Mouse (Mus musculus): Measurements from ENCODE around the gene Ulk4.

Ulk4 gene

GRCm38 (mm10) chr9:120964224-120964623, 312.8 kb downstream of the Ulk4 start:
- TF ChIP-seq NANOG (IDR thresholded peaks at IDR 0.05; ENCODE audit: borderline replicate concordance, low read length) (no peak), CTCF (conservative IDR thresholded peaks at IDR 0.05; ENCODE audit: low read length) (no peak), POU5F1 (IDR thresholded peaks at IDR 0.05; ENCODE audit: borderline replicate concordance, low read length) (no peak)
- Histone ChIP-seq H3K9me3 (ENCODE audit: low read length) (no peaks in the 10 kb centered on the region), H3K4me1 (replicated peaks; ENCODE audit: low read depth, low read length) (peaks cover 80% of the 10 kb centered on the region), H3K36me3 (ENCODE audit: insufficient read depth, low read length) (peaks cover 98% of the 10 kb centered on the region), H3K27me3 (ENCODE audit: insufficient read depth, low read length) (no peaks in the 10 kb centered on the region), H3K4me3 (replicated peaks; ENCODE audit: low read length) (no peak overlapping the region)

- no peak for TF ChIP-seq NANOG (IDR thresholded peaks at IDR 0.05; ENCODE audit: borderline replicate concordance, low read length)
- TF ChIP-seq POU5F1 (IDR thresholded peaks at IDR 0.05; ENCODE audit: borderline replicate concordance, low read length): no peak
- TF ChIP-seq CTCF (conservative IDR thresholded peaks at IDR 0.05; ENCODE audit: low read length): no peak
- H3K27me3 ChIP-seq (ENCODE audit: insufficient read depth, low read length): no peaks in the 10 kb centered on the region
- no peak overlapping the region for H3K4me3 ChIP-seq (replicated peaks; ENCODE audit: low read length)
These were observed 313.3 kb downstream of the Ulk4 start for GRCm38 (mm10) chr9:120963720-120964119.

DNA sequence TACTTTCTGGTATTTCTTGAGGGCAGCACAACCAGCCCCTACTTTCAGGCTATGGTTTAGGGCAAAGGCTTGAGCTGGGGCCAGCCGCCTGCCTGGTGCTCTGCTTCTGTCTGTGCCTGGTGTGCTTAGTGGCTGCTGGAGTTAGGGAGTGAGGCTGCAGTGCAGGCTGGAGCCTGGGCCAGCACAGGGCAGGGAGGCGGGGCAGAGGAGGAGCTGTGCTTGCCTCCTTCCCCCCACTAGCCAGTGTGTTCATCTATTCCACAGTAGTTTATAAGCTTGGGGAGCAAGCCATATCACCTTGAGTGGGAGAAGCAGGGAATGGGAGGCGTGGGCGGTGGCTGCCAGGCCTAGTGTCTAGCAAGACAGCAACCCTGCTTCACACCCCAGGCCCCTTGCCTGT, 313.9 kb downstream of the Ulk4 start:
- Histone ChIP-seq H3K4me3 (replicated peaks; ENCODE audit: low read length) (0 out of 2 replicates have a peak overlapping the region, but pooled peaks have one; percentile 20), H3K9me3 (ENCODE audit: low read length) (no peaks in the 10 kb centered on the region), H3K36me3 (ENCODE audit: insufficient read depth, low read length) (peaks cover 98% of the 10 kb centered on the region), H3K4me1 (replicated peaks; ENCODE audit: low read depth, low read length) (peaks cover 89% of the 10 kb centered on the region), H3K27me3 (ENCODE audit: insufficient read depth, low read length) (no peaks in the 10 kb centered on the region)
- TF ChIP-seq POU5F1 (IDR thresholded peaks at IDR 0.05; ENCODE audit: borderline replicate concordance, low read length): no peak
- no peak for TF ChIP-seq CTCF (conservative IDR thresholded peaks at IDR 0.05; ENCODE audit: low read length)
- no peak for TF ChIP-seq NANOG (IDR thresholded peaks at IDR 0.05; ENCODE audit: borderline replicate concordance, low read length)

More at GRCm38 (mm10) chr9:120963720-120964119, 313.3 kb downstream of the Ulk4 start:
- H3K9me3 ChIP-seq (ENCODE audit: low read length): no peaks in the 10 kb centered on the region
- peaks cover 98% of the 10 kb centered on the region for H3K36me3 ChIP-seq (ENCODE audit: insufficient read depth, low read length)
- peaks cover 85% of the 10 kb centered on the region for H3K4me1 ChIP-seq (replicated peaks; ENCODE audit: low read depth, low read length)

DNA sequence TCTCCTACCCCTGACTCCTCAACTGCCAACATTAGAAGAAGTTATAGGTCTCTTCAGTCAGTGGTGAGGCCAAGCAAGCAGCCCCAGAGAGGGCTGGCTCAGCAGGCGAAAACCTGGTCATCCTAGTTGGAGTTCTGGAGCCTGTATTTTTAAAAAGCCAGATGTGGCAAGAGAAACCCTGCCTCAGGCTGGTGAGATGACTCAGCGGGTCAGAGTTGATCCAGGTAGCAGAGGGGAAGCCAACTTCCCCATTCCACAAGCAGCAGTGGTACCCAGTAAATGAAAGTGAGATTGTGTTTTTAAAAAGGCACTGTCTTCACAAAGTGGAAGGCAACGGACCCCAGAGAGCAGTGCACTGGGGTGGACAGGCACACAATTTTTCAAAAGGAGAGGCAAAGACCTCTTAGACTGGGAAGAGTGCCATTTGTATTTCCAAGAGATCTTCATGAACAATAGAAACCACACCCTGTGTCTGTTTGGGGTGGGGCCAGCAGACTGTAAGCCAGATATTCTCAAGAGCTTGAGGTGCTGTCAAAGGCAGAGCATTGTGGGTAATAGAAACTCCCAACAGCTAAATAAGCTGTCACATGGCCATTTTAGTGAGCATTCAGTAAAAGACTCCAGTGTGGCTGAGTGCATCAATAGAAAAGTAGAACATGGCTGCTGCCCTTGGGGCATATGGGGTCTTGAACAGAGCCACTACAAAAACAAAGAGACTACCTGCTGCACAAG, 314.9 kb downstream of the Ulk4 start:
- H3K4me3 ChIP-seq (replicated peaks; ENCODE audit: low read length): peak overlapping the region; percentile 13; the same call in 1 of the 2 replicates
- H3K27me3 ChIP-seq (ENCODE audit: insufficient read depth, low read length): no peaks in the 10 kb centered on the region
- peaks cover 86% of the 10 kb centered on the region for H3K4me1 ChIP-seq (replicated peaks; ENCODE audit: low read depth, low read length)
- H3K36me3 ChIP-seq (ENCODE audit: insufficient read depth, low read length): peaks cover 100% of the 10 kb centered on the region
- no peaks in the 10 kb centered on the region for H3K9me3 ChIP-seq (ENCODE audit: low read length)
- TF ChIP-seq POU5F1 (IDR thresholded peaks at IDR 0.05; ENCODE audit: borderline replicate concordance, low read length) (no peak), CTCF (conservative IDR thresholded peaks at IDR 0.05; ENCODE audit: low read length) (no peak), NANOG (IDR thresholded peaks at IDR 0.05; ENCODE audit: borderline replicate concordance, low read length) (no peak)

DNA sequence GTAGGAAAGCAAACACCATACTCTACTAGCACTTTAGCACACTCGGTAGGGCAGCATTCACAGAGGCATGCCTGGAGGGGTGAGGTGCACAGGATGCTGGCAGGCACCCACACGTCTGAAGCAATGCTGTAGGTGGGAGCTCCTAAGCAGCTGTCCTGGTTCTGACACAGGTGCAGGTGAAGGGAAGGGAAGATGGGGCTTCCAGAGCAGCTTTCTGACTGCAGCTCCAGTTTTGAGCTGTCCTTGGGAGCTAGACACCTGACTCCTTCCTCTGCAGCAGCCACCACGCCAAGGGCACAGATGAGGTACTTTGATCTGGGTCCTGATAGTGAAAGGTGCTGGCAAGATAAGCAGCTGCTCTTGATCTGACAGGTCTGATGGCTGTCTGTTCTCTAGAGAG, 315.5 kb downstream of the Ulk4 start:
- Histone ChIP-seq H3K27me3 (ENCODE audit: insufficient read depth, low read length) (no peaks in the 10 kb centered on the region), H3K9me3 (ENCODE audit: low read length) (no peaks in the 10 kb centered on the region), H3K4me1 (replicated peaks; ENCODE audit: low read depth, low read length) (peaks cover 91% of the 10 kb centered on the region), H3K36me3 (ENCODE audit: insufficient read depth, low read length) (peaks cover 100% of the 10 kb centered on the region), H3K4me3 (replicated peaks; ENCODE audit: low read length) (0 out of 2 replicates have a peak overlapping the region, but pooled peaks have one; percentile 13)
- TF ChIP-seq CTCF (conservative IDR thresholded peaks at IDR 0.05; ENCODE audit: low read length) (no peak), POU5F1 (IDR thresholded peaks at IDR 0.05; ENCODE audit: borderline replicate concordance, low read length) (no peak), NANOG (IDR thresholded peaks at IDR 0.05; ENCODE audit: borderline replicate concordance, low read length) (no peak)

GRCm38 (mm10) chr9:120960611-120961010, 316.4 kb downstream of the Ulk4 start:
- Histone ChIP-seq H3K4me1 (replicated peaks; ENCODE audit: low read depth, low read length) (peaks cover 87% of the 10 kb centered on the region), H3K27me3 (ENCODE audit: insufficient read depth, low read length) (no peaks in the 10 kb centered on the region), H3K4me3 (replicated peaks; ENCODE audit: low read length) (no peak overlapping the region), H3K9me3 (ENCODE audit: low read length) (no peaks in the 10 kb centered on the region), H3K36me3 (ENCODE audit: insufficient read depth, low read length) (peaks cover 100% of the 10 kb centered on the region)
- TF ChIP-seq NANOG (IDR thresholded peaks at IDR 0.05; ENCODE audit: borderline replicate concordance, low read length) (no peak), POU5F1 (IDR thresholded peaks at IDR 0.05; ENCODE audit: borderline replicate concordance, low read length) (no peak), CTCF (conservative IDR thresholded peaks at IDR 0.05; ENCODE audit: low read length) (no peak)

DNA sequence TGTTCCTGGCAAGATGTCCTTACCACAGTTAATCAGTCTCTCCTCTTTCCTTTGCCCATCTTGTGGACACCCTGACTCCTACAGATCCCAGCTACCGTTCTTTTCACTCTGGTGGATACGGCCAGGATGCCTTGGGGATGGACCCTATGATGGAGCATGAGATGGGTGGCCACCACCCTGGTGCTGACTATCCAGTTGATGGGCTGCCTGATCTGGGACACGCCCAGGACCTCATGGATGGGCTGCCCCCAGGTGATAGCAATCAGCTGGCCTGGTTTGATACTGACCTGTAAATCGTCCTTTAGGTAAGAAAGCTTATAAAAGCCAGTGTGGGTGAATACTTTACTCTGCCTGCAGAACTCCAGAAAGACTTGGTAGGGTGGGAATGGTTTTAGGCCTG, 317.8 kb downstream of the Ulk4 start:
- TF ChIP-seq CTCF (conservative IDR thresholded peaks at IDR 0.05; ENCODE audit: low read length) (no peak), NANOG (IDR thresholded peaks at IDR 0.05; ENCODE audit: borderline replicate concordance, low read length) (no peak), POU5F1 (IDR thresholded peaks at IDR 0.05; ENCODE audit: borderline replicate concordance, low read length) (no peak)
- H3K36me3 ChIP-seq (ENCODE audit: insufficient read depth, low read length): peaks cover 100% of the 10 kb centered on the region
- peaks cover 76% of the 10 kb centered on the region for H3K4me1 ChIP-seq (replicated peaks; ENCODE audit: low read depth, low read length)
- H3K4me3 ChIP-seq (replicated peaks; ENCODE audit: low read length): no peak overlapping the region
- no peaks in the 10 kb centered on the region for H3K9me3 ChIP-seq (ENCODE audit: low read length)
- no peaks in the 10 kb centered on the region for H3K27me3 ChIP-seq (ENCODE audit: insufficient read depth, low read length)

DNA sequence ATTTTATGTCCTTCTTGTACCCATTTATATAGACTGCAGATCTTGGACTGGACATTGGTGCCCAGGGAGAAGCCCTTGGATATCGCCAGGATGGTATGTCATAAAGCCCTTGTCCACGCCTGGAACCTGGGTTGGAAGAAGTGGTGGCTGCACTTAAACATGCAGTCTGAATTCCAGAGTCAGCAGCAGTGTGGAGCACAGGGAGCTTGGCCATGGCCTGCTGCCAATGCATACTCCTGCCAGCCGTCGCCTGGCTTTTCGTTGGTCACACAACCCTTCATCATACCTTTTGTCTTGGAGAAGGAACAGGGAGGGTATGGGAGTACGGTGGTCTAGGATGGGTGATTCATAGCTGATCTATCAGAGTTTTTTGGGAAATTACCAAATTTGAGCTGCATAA, 318.4 kb downstream of the Ulk4 start:
- H3K4me3 ChIP-seq (replicated peaks; ENCODE audit: low read length): no peak overlapping the region
- H3K4me1 ChIP-seq (replicated peaks; ENCODE audit: low read depth, low read length): peaks cover 76% of the 10 kb centered on the region
- peaks cover 100% of the 10 kb centered on the region for H3K36me3 ChIP-seq (ENCODE audit: insufficient read depth, low read length)
- H3K27me3 ChIP-seq (ENCODE audit: insufficient read depth, low read length): no peaks in the 10 kb centered on the region
- H3K9me3 ChIP-seq (ENCODE audit: low read length): no peaks in the 10 kb centered on the region
- TF ChIP-seq NANOG (IDR thresholded peaks at IDR 0.05; ENCODE audit: borderline replicate concordance, low read length) (no peak), CTCF (conservative IDR thresholded peaks at IDR 0.05; ENCODE audit: low read length) (no peak), POU5F1 (IDR thresholded peaks at IDR 0.05; ENCODE audit: borderline replicate concordance, low read length) (no peak)

All from E14TG2a.4 (cell line).